Mouse (Mus musculus) CH12.LX (cell line): ENCODE data around the gene Trim62. TPM values are rescaled to one million over a fixed set of nuclear protein-coding genes. Genes with fewer than 3 reads are reported as not detected.

ENCODE experiments used
- DNase-seq: peaks from one replicate; pipeline ENCODE4 v3.0.0-alpha.2; 2013; ENCODE audit errors: extremely low read depth
- H3K27ac ChIP-seq: 2 replicates; pipeline ENCODE4 v1.5.1; 2012; ENCODE audit warnings: low read depth, mild to moderate bottlenecking, control low read depth, moderate library complexity; ENCODE audit not compliant: insufficient read depth
- H3K27me3 ChIP-seq: replicated peaks from 2 replicates; pipeline ENCODE3; 2012; ENCODE audit warnings: inconsistent platforms
- H3K36me3 ChIP-seq, 2 experiments: replicated peaks in 1 of 2; 2 replicates each; pipeline versions ENCODE3 to v1.6.1; 2012; ENCODE audit warnings: inconsistent platforms in 1 of 2, low read length in 1 of 2, mild to moderate bottlenecking in 1 of 2, mixed read lengths in 1 of 2, moderate library complexity in 1 of 2; ENCODE audit not compliant: control insufficient read depth in 1 of 2, insufficient read depth in 1 of 2
- H3K4me1 ChIP-seq, 2 experiments: 2 replicates each; pipeline ENCODE4 v1.6.1; 2012; ENCODE audit warnings: inconsistent platforms in 1 of 2, moderate library complexity in 1 of 2; ENCODE audit not compliant: insufficient read depth in 2 of 2, control insufficient read depth in 1 of 2
- H3K4me2 ChIP-seq: 2 replicates; pipeline ENCODE4 v1.6.1; 2012; ENCODE audit warnings: low read depth, mild to moderate bottlenecking, control low read depth; ENCODE audit not compliant: poor library complexity, insufficient read depth, severe bottlenecking
- H3K4me3 ChIP-seq, 3 experiments: fragments of 150-350 bp in 1 of 3; sonication (generic) in 1 of 3; replicated peaks in 1 of 3; 2 replicates each; pipeline versions ENCODE3 to v1.5.1; 2011 to 2012; ENCODE audit warnings: low read depth in 2 of 3, low read length in 2 of 3, mild to moderate bottlenecking in 2 of 3, moderate library complexity in 2 of 3, control low read depth in 1 of 3, improper control_type of control experiment in 1 of 3, inconsistent platforms in 1 of 3, mixed read lengths in 1 of 3; ENCODE audit not compliant: poor library complexity in 1 of 3
- H3K79me2 ChIP-seq: replicated peaks from 2 replicates; pipeline ENCODE4 v1.6.1; 2012; ENCODE audit warnings: mild to moderate bottlenecking, moderate library complexity; ENCODE audit not compliant: control insufficient read depth, poor library complexity, insufficient read depth, severe bottlenecking; ENCODE audit errors: extremely low read depth
- H3K9ac ChIP-seq: 2 replicates; pipeline ENCODE4 v1.6.1; 2012; ENCODE audit warnings: low read depth, mild to moderate bottlenecking, control low read depth, moderate library complexity; ENCODE audit not compliant: insufficient read depth
- H3K9me3 ChIP-seq: replicated peaks from 2 replicates; pipeline ENCODE3; 2012; ENCODE audit warnings: low read length, inconsistent platforms, mixed read lengths
- CHD1 ChIP-seq: IDR thresholded peaks from 2 replicates; pipeline ENCODE4 v1.6.1; 2012; ENCODE audit warnings: low read depth, low read length, improper control_type of control experiment, inconsistent platforms
- CHD2 ChIP-seq: IDR thresholded peaks from 2 replicates; pipeline ENCODE4 v1.6.1; 2011; ENCODE audit warnings: low read length, improper control_type of control experiment
- E2F4 ChIP-seq: IDR thresholded peaks from 2 replicates; pipeline ENCODE4 v1.6.1; 2011; ENCODE audit warnings: low read depth, low read length, improper control_type of control experiment; ENCODE audit not compliant: insufficient replicate concordance
- MAFK ChIP-seq: IDR thresholded peaks from 2 replicates; pipeline ENCODE4 v1.6.1; 2011; ENCODE audit warnings: low read length, improper control_type of control experiment; ENCODE audit not compliant: insufficient replicate concordance
- MAX ChIP-seq: IDR thresholded peaks from 2 replicates; pipeline ENCODE4 v1.6.1; 2011; ENCODE audit warnings: low read length, improper control_type of control experiment
- MAZ ChIP-seq: IDR thresholded peaks from 2 replicates; pipeline ENCODE4 v1.6.1; 2012; ENCODE audit warnings: low read depth, mild to moderate bottlenecking, inconsistent platforms, low read length, improper control_type of control experiment, moderate library complexity
- MYC ChIP-seq: IDR thresholded peaks from 2 replicates; pipeline ENCODE4 v1.6.1; 2011; ENCODE audit warnings: low read depth, mild to moderate bottlenecking, improper control_type of control experiment, low read length
- NELFE ChIP-seq: IDR thresholded peaks from 2 replicates; pipeline ENCODE4 v1.6.1; 2011; ENCODE audit warnings: low read depth, low read length, improper control_type of control experiment
- NRF1 ChIP-seq: IDR thresholded peaks from 2 replicates; pipeline ENCODE4 v1.6.1; 2014; ENCODE audit warnings: low read depth, mild to moderate bottlenecking, inconsistent platforms, low read length, improper control_type of control experiment, moderate library complexity
- POLR2AphosphoS2 ChIP-seq: IDR thresholded peaks from 2 replicates; pipeline ENCODE4 v1.6.1; 2011; ENCODE audit warnings: low read depth, low read length, improper control_type of control experiment
- SMC3 ChIP-seq: IDR thresholded peaks from 2 replicates; pipeline ENCODE4 v1.6.1; 2011; ENCODE audit warnings: low read depth, low read length, improper control_type of control experiment
- TCF12 ChIP-seq: IDR thresholded peaks from 2 replicates; pipeline ENCODE4 v1.6.1; 2014; ENCODE audit warnings: low read depth, mild to moderate bottlenecking, inconsistent platforms, low read length, improper control_type of control experiment
- UBTF ChIP-seq: IDR thresholded peaks from 2 replicates; pipeline ENCODE4 v1.6.1; 2012; ENCODE audit warnings: low read depth, mild to moderate bottlenecking, inconsistent platforms, low read length, improper control_type of control experiment, moderate library complexity
- USF1 ChIP-seq: IDR thresholded peaks from 2 replicates; pipeline ENCODE4 v1.6.1; 2014; ENCODE audit warnings: low read depth, mild to moderate bottlenecking, inconsistent platforms, low read length, improper control_type of control experiment
- ZC3H11A ChIP-seq: IDR thresholded peaks from 2 replicates; pipeline ENCODE4 v1.6.1; 2012; ENCODE audit warnings: low read depth, mild to moderate bottlenecking, inconsistent platforms, low read length, improper control_type of control experiment
- ZKSCAN1 ChIP-seq: IDR thresholded peaks from 2 replicates; pipeline ENCODE4 v1.6.1; 2012; ENCODE audit warnings: low read depth, inconsistent platforms, low read length, improper control_type of control experiment, borderline replicate concordance
- dilution Hi-C: fragments of 300-500 bp; cut with MboI; formaldehyde crosslinking; loops from 2 replicates; pipeline ENCODE4 v1.14.3; 2020; ENCODE audit warnings: low sequenced_read_pairs; ENCODE audit not compliant: extremely low pct_unique_long_range_greater_than_20kb, extremely low pct_ligation_motif_present
- in situ Hi-C: fragments of 300-500 bp; cut with MboI; formaldehyde crosslinking; loops from 3 replicates; pipeline ENCODE4 v1.14.3; 2019; ENCODE audit warnings: low sequenced_read_pairs, low pct_ligation_motif_present, low pct_unique_long_range_greater_than_20kb, mixed read lengths
- polyA plus RNA-seq: library from polyadenylated mRNA; unstranded; fragments of >175 nt; gene quantifications from 2 replicates; pipeline ENCODE4 v1.2.1, GENCODE M21; 2012; ENCODE audit warnings: low read depth; ENCODE audit not compliant: insufficient read length
- total RNA-seq, 2 experiments: library from RNA; depleted of rRNA; stranded (reverse); fragments of 300-350 nt in 1 of 2; fragments of >200 nt in 1 of 2; gene quantifications; 2 replicates each; pipeline ENCODE4 v1.2.3; 2012 to 2014

The Trim62 gene
- total and polyA plus RNA-seq, 3 experiments, result 0.40 to 2.7 (median 0.98) TPM

- Histone ChIP-seq H3K4me2 (no peak overlapping the region), H3K36me3 (no peaks in the 10 kb centered on the region), H3K4me1 (no peaks in the 10 kb centered on the region), H3K27me3 (peaks cover 43% of the 10 kb centered on the region), H3K79me2 (no peaks in the 10 kb centered on the region), H3K9me3 (no peaks in the 10 kb centered on the region), H3K4me3 (no peak overlapping the region), H3K27ac (no peak overlapping the region), H3K9ac (no peak overlapping the region)
- TF ChIP-seq MAZ (no peak), USF1 (no peak), MYC (no peak), TCF12 (no peak), NELFE (no peak), ZC3H11A (no peak), CHD1 (no peak), UBTF (no peak), POLR2AphosphoS2 (no peak), NRF1 (no peak), E2F4 (no peak)
- in situ Hi-C loops (no loop called here), dilution Hi-C loops (no loop called here)
- DNase-seq, result no peak
Measured at GRCm38 (mm10) chr4:128917119-128917518, 33.7 kb downstream of the Trim62 start.

DNA sequence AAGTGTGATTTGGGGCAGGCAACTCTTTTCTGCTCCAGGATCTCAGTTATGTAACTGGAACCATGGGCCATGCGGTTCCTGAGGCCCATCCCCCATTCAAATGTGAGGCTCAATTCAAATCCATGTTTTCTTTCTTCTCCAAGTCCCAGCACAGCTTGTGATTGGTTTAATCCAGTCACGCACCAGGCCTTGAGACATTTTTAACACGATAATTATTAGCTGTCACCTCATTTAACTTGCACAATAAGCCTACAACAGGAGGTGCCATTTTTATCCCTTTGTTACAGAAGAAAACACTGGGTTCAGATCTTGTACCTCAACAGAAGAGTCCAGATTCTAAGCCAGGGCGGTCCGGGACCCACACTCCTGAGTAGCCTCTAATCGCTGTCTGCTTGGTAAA, 34.4 kb downstream of the Trim62 start:
- dilution Hi-C loops, result no loop called here
- Histone ChIP-seq H3K4me2 (no peak overlapping the region), H3K4me1 (no peaks in the 10 kb centered on the region), H3K27me3 (peaks cover 48% of the 10 kb centered on the region), H3K9me3 (no peaks in the 10 kb centered on the region), H3K4me3 (no peak overlapping the region), H3K36me3 (no peaks in the 10 kb centered on the region)
- TF ChIP-seq MAFK (no peak), USF1 (no peak), SMC3 (no peak), CHD2 (no peak), UBTF (no peak), NELFE (no peak), ZKSCAN1 (no peak), MAX (no peak)
- TF ChIP-seq, all 38 proteins: peak for 0
- in situ Hi-C loops, result no loop called here
- no peak overlapping the region for H3K9ac ChIP-seq
- H3K27ac ChIP-seq, result no peak overlapping the region
- no peaks in the 10 kb centered on the region for H3K79me2 ChIP-seq
- no peak for DNase-seq
